Mouse (Mus musculus) regulatory T cell (primary cell): Measurements from ENCODE around the gene Uck1.
"Not testable (repeated sequence)": the region's sequence is repeated elsewhere in the genome, so short reads cannot be mapped to it uniquely, and the experiment has no call there.

Source experiments
- in situ Hi-C: fragments of 300-600 bp; cut with MboI, MseI; formaldehyde crosslinking; loops from one replicate; pipeline ENCODE4 v1.15.1; 2025; ENCODE audit warnings: high pct_unique_total_duplicates

Uck1 gene

DNA sequence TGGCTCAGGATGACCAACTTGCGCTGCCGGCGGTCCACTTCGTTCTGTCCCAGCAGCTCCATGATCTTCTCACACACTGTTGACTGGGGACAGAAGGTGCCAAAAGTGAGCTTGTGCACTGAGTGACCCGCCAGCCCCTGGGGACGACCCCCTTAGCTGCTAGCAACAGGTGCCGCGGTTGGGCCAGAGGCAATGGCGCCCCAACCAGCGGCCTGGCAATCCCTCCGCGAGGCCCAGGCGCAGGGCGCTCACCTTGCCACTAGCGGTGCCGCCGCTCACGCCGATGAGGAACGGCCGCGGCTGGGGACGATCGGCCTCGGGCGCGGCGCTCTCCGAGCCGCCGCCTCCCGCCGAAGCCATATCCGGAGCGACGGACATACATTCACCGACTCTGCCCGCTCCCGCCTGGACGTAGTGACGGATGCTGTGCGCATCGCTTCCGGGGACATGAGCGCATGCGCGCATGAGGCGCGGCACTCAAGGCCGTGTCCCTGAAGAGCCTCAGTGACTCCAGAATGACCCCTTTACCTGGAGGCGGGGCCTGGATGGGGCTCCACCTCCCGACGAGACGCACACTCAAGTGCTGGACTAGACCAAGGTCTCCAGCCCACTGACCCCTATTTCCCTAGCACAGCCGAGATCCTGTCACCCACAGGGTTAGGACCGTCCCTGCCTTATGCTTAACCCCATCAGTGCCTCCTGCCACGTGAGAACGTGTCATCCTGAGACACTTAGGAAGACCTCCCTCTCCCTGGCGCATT lies at the start of gene Uck1:
Gene Uck1, minus strand, starts transcription at position 503 of the 761 bp plus-strand sequence.
- in situ Hi-C loops, result no loop called here

DNA sequence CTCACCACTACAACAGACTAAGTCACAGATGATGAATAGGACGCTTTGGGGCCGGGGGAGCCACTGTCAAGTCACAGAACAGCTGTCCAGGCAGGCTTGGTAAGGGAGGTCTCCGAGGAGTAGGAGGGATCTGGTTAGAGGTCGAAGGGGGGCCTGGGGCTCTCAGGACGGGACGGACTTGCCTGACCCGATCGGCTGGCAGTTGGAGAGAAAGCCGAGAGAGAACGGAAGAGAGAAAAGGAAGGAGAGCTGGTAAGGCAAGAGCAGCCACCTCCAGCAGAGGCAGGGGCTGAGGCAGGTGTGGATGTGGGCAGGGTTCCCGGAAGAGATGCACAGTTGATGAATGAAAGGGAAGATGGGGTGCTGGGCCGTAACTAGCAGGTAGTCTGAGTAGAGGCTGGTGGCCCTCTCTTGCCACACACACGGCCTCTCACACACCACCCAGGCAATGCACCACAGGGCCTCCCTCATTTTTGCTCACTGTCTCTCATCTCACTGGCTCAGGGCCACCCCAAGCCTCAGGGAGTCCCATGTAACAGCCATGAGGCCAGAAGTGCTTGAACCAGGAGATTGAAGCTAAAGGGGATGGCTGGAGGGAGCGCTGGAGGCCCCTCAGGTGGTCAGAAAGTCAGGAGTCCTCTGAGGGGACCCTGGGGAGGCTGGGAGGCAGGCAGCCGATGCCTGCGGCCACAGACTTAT lies 49.1 kb upstream of the Uck1 start:
- in situ Hi-C loops, result no loop called here

DNA sequence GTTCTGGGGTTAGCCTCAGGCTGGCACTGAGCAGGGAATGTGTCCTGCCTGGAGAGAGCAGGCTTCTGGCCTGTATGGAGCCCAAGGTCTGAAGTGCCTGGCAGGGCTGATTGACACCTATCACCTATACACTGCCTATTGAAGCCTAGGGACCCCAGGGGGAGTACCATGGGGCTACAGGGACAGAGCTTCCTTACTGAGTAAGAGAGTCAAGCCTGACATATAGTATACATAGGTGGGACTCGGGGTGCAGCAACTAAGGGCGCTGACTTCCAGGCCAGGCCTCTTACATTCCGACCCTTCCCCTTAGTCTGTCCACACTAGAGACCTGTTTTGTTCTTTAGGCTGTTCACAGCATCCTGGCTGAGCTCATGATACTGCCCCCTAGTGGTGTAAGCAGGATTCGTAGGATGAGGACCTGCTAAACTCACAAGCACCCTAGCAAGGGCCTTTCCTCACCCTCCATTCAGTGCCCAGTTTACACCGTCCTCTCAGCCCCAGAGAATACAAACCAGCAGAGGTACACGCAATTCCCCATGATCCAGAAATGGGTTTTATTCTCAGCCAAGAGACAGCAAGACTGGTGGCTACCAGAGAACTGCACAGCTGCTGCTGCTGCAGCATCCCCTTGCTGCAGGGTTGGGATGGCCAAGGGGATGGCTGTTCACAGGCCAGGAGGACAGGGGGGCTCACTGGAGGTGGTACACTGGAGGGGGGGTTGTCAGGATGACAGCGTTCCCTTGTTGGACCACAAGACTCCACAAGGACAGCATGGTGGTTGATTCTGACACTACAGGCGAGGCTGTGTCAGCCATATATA lies 48.2 kb upstream of the Uck1 start:
- in situ Hi-C loops, result no loop called here

DNA sequence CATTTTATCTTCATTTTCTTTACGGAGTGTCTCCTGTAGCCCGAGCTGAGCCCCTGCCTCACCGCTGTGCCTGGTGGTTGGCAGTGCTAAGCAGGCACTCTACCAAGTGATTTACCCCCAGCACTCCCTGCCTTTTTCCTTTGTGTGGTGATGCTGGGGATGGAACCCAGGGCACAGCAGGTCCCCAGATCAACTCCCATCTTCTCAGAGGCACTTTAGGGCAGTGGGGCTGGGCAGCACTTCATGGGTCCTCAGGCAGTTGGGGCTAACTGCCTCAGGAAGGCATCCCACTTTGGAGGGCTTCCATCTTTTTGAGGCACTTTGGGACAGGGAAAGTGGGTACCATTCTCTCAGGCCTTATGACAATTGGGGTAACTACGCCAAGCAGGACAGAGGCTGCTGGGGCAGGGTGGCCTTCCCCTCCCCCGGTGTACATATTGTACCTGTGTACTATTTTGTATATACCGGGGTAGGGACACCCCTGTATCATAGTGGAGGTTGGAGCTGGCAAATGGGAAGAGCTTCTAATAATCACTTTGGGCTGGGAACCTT lies 47.4 kb upstream of the Uck1 start:
- in situ Hi-C loops, result no loop called here

DNA sequence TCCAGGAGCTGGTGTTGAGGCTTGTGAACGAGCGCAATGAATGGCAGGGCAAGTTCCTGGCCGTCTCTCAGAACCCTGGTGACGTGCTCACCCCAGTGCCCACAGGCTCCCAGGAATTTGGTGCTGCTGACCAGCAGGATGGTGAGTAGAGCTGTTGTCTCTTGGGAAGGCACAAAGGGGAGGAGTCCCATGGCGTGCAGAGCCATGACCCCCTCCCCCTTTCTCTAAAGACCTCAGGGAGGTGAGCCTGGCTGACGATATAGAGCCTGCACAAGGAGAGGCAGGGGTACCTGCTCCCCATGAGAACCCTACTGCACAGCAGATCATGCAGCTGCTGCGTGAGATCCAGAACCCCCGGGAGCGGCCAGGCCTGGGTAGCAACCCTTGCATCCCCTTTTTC lies 46.2 kb upstream of the Uck1 start:
- in situ Hi-C loops, result no loop called here

DNA sequence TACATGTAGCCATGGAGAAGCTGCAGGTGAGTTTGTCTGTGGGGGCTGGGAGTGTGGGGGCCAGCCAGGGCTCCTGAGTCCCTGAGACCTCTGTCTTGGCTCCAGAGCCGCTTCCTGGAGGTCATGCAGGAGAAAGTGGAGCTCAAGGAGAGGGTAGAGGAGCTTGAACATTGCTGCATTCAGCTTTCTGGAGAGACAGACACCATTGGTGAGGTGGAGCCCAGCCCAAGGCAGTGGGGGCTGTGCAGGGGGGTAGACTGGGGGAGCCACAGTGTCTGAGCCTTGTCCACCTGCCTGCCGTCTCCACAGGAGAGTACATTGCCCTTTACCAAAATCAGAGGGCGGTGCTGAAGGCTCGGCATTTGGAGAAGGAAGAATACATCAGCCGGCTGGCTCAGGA lies 45.7 kb upstream of the Uck1 start:
- in situ Hi-C loops, result no loop called here

DNA sequence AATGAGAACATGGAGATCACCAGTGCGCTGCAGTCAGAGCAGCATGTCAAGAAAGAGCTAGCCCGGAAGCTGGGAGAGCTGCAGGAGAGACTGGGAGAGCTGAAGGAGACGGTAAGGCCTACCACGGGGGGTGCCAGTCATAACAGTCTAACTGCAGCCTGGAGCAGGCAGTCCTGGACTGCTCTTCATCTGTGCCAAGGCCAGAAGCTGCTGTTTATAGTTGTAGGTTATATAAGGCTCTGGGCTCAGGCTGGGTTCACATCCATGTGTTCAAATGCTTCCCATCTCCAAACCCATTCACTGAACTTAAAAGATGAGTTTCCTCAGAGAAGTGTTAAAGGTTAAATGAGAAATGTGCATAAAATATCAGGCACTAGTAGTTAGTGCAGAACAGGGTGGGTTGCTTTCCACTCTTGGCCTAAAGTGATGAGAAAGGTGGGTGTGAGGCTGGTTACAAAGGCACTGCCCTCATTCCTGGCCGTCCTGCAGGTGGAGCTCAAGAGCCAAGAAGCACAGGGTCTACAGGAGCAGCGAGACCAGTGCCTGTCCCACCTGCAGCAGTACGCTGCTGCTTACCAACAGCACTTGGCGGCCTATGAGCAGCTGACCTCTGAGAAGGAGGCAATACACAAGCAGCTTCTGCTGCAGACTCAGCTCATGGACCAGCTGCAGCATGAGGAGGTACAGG lies 44.3 kb upstream of the Uck1 start:
- in situ Hi-C loops, result no loop called here

DNA sequence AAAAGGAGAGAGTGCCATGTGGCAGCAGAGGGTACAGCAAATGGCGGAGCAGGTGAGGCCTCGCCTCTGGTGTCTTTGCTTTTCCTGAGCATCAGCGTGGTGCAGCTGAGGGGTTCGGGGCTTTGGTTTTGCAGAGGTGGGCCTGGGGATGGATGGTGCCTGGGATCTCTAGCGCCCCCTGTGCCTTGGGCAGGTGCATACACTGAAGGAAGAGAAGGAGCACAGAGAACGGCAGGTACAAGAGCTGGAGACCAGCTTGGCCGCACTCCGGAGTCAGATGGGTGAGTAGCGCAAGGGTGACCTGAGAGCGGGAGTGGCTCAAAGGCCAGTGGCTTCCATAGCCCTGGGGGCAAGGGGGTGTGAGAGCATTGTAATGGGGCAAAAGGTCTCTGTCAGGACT lies 43.0 kb upstream of the Uck1 start:
- in situ Hi-C loops, result no loop called here

DNA sequence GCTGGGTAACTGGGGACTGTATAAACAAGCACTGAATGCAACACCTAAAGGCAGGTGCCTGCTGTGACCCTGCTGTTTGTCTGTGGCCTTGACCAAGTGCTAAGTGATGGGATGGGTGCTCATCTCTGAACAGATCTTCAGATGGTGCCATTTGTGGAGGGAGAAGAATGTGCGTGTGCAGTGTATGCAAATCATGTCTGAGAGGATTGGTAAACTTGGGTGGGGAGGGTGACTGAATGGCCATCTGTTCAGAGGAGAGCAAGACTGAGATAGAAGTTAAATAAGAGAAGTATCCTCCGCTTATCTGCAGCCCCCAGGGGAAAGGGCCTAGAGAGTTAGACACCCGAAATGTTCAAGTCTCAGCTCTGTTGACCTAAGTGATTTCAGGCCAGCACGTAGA lies 39.5 kb upstream of the Uck1 start:
- in situ Hi-C loops, result no loop called here

DNA sequence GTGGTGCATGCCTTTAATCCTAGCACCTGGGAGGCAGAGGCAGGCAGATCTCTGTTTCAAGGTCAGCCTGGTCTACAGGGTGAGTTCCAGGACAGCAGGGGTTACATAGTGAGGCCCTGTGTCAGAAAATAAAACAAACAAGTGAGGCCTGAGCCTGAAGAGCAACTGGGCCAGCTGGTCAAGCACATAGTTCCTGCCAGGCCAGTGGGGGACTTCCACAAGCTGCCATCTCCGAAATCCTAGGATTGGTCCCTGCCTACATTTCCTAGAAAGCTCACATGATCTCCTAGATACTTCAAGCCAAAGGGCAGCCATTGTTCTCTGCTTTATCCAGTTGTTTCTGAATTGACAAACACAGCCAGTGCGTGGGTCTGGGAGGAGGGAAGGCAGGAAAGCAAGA lies 35.9 kb upstream of the Uck1 start:
- in situ Hi-C loops, result not testable (repeated sequence)

DNA sequence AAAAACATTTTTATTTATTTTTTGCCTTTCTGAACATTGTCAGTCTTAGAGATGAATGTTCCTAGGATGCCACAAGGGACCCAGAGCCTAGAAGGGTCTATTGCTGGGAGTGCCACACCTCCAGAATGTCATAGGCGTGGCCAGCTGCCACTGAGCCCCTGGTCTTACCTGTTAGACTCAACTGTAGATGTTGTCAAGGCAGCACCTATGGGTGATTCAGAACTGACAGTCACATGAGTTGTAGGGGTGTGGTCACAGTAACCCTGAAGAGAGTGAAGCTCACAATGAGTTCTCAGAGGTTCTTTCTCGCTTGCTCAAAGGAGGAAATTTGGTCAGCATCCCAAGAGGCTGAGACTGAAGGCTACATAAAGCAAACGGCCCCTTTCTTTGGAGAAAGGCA lies 35.3 kb upstream of the Uck1 start:
- in situ Hi-C loops, result no loop called here

DNA sequence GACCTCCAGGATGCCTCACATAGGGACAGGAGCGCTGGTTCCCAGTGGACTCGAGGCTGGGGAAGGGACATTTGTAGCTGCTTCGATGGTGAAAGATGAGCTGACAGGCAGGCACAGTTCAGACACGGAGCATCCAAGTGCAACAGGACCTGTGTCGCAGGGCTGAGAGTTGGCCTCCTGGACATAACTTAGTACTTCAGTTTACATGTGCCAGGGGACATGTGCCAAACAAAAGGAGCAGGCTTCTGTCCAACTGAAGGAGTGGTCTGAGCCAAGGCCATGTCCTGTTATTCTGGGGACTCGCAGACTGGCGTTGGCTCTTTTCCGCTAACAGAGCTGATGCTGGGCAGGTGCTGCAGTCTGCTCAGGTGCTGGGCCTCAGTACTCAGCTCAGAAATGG lies 34.4 kb upstream of the Uck1 start:
- in situ Hi-C loops, result no loop called here

DNA sequence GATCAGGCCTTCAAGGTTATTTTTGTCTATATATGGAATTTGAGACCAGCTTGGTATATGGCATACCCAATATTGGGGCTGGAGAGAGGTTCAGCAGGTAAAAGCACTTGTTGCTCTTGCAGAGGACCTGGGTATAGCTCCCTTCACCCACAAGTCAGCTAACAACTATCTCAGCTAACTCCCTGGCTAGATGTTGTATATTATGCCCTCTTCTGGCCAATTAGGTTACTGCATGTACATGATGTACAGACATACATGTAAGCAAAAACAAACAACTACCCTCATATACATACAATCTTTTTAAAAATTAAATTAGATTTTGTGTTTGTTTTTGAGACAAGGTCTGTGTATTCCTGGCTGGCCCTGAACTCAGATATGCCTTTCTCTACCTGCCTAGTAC lies 29.6 kb upstream of the Uck1 start:
- in situ Hi-C loops, result no loop called here

DNA sequence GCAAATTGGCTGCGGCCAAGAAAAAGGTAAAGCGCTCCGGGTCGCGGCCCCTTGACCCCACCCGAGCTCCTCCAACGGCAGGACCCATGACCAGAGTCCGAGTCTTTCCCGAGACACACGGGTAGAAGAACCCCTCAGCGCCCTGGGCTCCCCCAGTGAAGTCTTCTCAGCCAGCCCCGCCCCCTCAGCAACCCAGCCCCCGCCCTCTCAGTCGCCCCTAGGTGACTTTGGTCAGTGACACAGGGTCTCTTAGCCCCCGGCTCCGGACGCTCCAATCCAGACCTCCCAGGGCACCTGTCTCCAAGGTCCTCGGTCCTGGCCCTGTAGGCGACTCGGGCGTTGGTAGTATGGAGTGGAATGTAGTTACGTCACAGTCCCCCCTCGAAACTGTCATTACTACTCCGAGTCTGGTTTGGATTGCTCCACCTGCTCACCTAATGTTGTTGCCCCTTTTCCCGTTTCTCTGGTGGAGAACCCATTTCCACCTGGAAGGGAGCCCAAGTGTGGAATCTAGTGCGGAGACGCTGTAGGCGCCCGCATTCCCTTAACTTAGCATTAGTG lies 28.5 kb upstream of the Uck1 start:
- in situ Hi-C loops, result no loop called here

DNA sequence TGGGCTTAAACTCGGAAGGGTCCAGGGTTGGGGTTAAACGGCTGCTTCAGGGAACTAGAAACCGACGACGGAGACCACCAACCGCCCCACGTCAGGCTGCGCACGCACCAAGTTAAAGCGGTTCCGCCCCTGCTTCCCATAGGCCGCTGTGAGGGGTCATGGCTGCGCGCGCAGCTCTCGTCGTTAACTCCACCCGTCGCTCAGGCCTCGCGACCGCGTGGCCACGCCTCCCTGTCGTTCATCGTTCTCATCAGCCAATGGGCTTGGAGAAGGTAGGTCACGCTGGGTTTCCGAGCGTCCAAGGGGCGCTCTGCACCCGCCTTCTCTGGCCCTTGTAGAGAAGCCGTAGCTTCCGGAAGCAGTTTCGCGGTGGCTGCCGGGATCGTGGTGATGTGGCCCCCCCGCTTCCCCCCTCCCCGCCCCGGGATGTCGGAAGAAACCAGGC lies 28.0 kb upstream of the Uck1 start, which contains the start of gene Swi5:
Gene Swi5, minus strand, starts transcription at position 153 of the 445 bp plus-strand sequence.
- in situ Hi-C loops, result no loop called here

DNA sequence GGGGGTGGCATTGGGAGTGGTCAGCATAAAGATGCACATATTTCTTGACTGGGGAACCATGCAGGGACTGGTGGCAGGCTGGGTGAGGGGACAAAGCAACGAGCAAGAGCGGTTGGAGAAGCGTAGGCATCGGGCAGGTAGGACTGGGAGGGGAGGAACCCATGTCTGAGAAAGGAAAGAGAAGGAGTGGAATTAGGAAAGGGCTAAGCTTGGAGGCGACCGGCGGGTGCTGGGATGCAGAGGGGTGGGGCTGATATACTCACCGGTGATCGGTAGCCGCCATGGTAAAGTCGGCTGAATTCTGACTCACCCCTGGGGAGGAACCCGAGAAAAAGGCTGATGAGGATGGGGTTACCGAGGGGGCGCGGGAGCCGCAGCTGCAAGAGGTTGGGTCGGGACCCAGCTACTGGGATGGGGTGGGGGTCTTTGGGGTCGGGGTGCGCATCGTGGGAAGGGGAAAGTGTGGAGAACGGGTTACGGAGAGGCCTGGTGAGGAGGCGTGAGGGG lies 27.4 kb upstream of the Uck1 start, which contains the start of gene Golga2:
Gene Golga2, plus strand, starts transcription at position 51 of the 507 bp plus-strand sequence.
- in situ Hi-C loops, result no loop called here

DNA sequence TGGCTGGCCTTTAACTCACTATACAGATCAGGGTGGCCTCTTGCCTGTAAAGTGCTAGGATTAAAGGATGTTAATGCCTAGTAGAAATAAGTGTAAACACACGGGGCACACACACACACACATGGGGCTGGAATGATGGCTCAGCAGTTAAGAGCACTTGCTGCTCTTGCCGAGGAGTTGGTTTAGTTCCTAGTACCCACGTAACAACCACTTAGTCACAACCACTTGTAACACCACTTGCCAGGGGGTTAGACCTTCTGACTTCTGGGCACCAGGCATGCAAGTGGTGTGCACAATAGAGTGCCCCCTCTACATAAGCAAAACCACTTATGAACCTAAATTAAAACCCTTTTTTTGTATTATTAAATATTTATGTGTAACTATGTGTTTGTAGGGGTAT lies 24.0 kb upstream of the Uck1 start:
- in situ Hi-C loops, result no loop called here

DNA sequence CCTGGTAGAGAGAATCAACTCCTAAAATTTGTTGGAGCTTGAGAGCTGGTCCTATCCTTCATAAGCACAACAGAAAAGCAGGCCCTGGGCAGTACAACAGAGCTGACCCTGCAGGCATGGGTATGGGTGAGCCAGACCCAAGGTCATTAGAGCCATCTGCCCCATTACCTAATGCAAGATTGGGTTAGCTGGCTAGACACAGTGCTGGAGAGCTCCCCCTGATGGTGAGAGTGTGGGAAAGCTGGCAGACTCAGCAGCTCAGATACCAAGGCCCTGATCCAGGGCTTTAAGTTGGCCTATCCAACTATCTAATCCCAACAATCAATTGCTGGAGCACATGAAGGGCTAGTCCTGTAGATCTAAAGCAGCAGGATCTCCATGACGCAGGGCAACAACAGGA lies 22.8 kb upstream of the Uck1 start:
- in situ Hi-C loops, result no loop called here

DNA sequence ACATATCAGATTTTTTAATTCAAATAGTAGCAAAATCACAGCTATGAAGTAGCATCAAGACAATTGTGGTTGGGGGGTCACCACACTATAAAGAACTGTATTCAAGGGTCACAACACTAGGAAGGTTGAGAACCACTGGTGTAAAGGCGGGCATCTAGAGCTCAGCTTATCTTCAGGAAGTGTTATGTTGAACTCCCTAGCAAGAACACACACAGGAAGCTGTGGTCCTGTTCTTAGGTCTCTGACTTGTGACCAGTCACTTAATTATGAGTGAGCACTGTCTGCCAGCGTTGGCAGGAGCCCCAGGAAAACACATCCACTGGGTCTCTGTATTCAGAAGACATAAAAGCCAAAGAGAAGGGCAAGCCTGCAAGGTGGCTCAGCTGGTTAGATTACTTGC lies 22.3 kb upstream of the Uck1 start:
- in situ Hi-C loops, result no loop called here

DNA sequence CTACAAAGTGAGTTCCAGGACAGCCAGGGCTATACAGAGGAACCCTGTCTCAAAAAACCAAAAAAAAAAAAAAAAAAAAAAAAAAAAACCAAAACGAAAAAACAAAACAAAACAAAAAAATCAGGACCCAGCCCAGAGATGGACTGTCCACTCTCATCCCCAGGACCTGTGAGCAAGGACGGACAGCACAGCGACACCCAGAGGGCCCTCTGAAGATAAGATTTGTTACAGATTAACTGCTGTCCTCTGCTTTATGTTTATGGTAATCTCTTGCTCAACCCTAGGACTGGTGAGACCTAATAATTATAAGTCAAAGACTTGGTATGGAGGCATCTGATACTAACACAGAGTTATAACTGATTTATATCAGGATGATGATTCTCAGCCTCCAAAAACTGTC lies 15.9 kb upstream of the Uck1 start:
- in situ Hi-C loops, result no loop called here

DNA sequence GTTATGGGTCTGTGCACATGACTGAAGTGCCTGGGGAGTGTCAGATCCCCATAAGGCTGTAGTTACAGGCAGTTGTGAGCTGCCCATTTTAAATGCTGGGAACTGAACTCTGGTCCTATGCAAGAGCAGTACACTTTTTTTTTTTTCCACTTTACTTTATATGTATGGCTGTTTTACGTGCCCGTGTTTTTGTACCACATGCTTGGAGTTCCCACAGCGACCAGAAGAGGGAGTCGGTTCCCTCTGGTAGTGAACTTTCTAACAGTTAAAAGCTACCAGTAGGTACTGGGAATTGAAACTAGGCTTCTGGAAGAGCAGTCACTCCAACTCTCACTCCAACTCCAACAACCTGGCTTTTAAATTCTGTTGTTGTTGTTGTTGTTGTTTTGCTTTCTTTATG lies 676 bp upstream of the Uck1 start:
- in situ Hi-C loops, result no loop called here
